Mouse (Mus musculus) heart, embryonic 12.5 days (tissue): ENCODE measurements around the gene Hist2h2aa2. TPM values are rescaled to one million over a fixed set of nuclear protein-coding genes. Genes with fewer than 3 reads are reported as not detected.

Source experiments
- ATAC-seq: fragments of 200-750 bp; cut with Nextera tagmentation; 2 replicates; pipeline ENCODE4 v1.8.0; 2017; ENCODE audit warnings: moderate TSS enrichment, moderate library complexity; ENCODE audit not compliant: insufficient number of reproducible peaks, low FRiP score
- H3K27ac ChIP-seq: fragments of 300-500 bp; sonication (generic); 2 replicates; pipeline ENCODE4 v1.5.1; 2016; ENCODE audit warnings: mild to moderate bottlenecking, moderate library complexity; ENCODE audit not compliant: poor library complexity, severe bottlenecking
- H3K27me3 ChIP-seq: fragments of 300-500 bp; sonication (generic); replicated peaks from 2 replicates; pipeline ENCODE4 v1.6.1; 2016; ENCODE audit warnings: mild to moderate bottlenecking, moderate library complexity
- H3K36me3 ChIP-seq: fragments of 300-500 bp; sonication (generic); 2 replicates; pipeline ENCODE4 v1.6.1; 2016; ENCODE audit warnings: mild to moderate bottlenecking, moderate library complexity
- H3K4me1 ChIP-seq: fragments of 300-500 bp; sonication (generic); replicated peaks from 2 replicates; pipeline ENCODE4 v1.6.1; 2016; ENCODE audit warnings: mild to moderate bottlenecking
- H3K4me2 ChIP-seq: fragments of 300-500 bp; sonication (generic); 2 replicates; pipeline ENCODE4 v1.6.1; 2016; ENCODE audit warnings: mild to moderate bottlenecking, moderate library complexity
- H3K4me3 ChIP-seq: fragments of 300-500 bp; sonication (generic); 2 replicates; pipeline ENCODE4 v1.5.1; 2016; ENCODE audit warnings: mild to moderate bottlenecking
- H3K9ac ChIP-seq: fragments of 300-500 bp; sonication (generic); 2 replicates; pipeline ENCODE4 v1.6.1; 2016; ENCODE audit warnings: mild to moderate bottlenecking, moderate library complexity
- H3K9me3 ChIP-seq: fragments of 300-500 bp; sonication (generic); replicated peaks from 2 replicates; pipeline ENCODE4 v1.6.1; 2016; ENCODE audit warnings: mild to moderate bottlenecking, moderate library complexity
- WGBS: fragments of 180-500 bp; shearing (Covaris S2); methylation state at CpG from one replicate; pipeline ENCODE4 v1.1.7; 2016; 5-methylcytosine and 5-hydroxymethylcytosine counted together
- microRNA-seq: library from miRNA; unstranded; fragments of <30 nt; microRNA quantifications from one replicate; pipeline ENCODE4, GENCODE M21; 2017
- polyA plus RNA-seq: library from polyadenylated mRNA; unstranded; fragments of >200 nt; fragmentation: Nextera tagmentation; extraction: Ambion mirVana; gene quantifications from 2 replicates; pipeline ENCODE4 v1.2.1, GENCODE M21; 2016

Hist2h2aa2 gene
- polyA plus RNA-seq, 1 experiment from 2014 or later, result 41.2 TPM

DNA sequence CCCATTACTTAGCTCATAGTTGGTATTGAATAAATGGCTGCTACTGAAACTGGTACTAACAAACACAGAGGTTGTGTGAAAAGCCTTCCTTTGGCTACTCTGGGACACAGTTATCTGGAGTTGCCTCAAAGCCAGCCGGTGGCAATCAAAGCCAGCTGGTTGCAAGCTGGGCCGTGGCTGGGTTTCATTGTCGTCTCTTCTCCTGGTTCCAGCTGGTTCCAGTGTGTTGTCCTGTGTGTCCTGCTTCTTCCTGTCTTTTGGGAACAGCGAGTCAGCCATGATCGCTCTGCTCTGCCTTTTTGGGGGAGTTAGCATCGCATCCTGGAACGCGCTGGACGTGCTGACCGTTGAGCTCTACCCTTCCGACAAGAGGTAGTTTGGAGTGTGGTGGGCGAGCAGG is 47.1 kb downstream of the Hist2h2aa2 start:
- Histone ChIP-seq H3K36me3 (peaks cover 75% of the 10 kb centered on the region), H3K9ac (no peak overlapping the region), H3K4me1 (peaks cover 12% of the 10 kb centered on the region; the same call in 1 of the 2 replicates), H3K27ac (no peak overlapping the region), H3K4me2 (no peak overlapping the region), H3K27me3 (no peaks in the 10 kb centered on the region), H3K9me3 (no peaks in the 10 kb centered on the region; the same call in 1 of the 2 replicates), H3K4me3 (no peak overlapping the region)
- ATAC-seq, result no peak
- WGBS, result 55% methylated on average over 12 of the region's 12 CpGs

Small RNAs within 50 kb of the gene (microRNA-seq; reads per million reads assigned to microRNA genes)
- not detected for gene Gm44492
- gene Gm47311, result not detected
- not detected for gene Gm47313

Other genes starting within 250 kb of the Hist2h2aa2 start
- 76.1 and 80.8 TPM in 2 replicates for gene Plekho1, start 244.3 kb downstream of the Hist2h2aa2 start, polyA plus RNA-seq
- gene Vps45, start 181.8 kb downstream of the Hist2h2aa2 start, polyA plus RNA-seq, result 30.0 and 32.8 TPM in 2 replicates
- gene Otud7b, start 135.7 kb downstream of the Hist2h2aa2 start, polyA plus RNA-seq, result 20.7 and 22.2 TPM in 2 replicates
- gene Mtmr11, start 78.3 kb downstream of the Hist2h2aa2 start, polyA plus RNA-seq, result 9.0 and 10.7 TPM in 2 replicates
- gene Sf3b4, start 67.9 kb downstream of the Hist2h2aa2 start, polyA plus RNA-seq, result 107 and 108 TPM in 2 replicates
- 20.3 and 21.7 TPM in 2 replicates for gene Sv2a, start 59.1 kb downstream of the Hist2h2aa2 start, polyA plus RNA-seq
- gene Bola1, start 20.6 kb downstream of the Hist2h2aa2 start, polyA plus RNA-seq, result 44.4 and 45.6 TPM in 2 replicates
- not detected in 2 replicates for gene Hist2h2ab, start 20.4 kb downstream of the Hist2h2aa2 start, polyA plus RNA-seq
- 4.4 and 5.9 TPM in 2 replicates for gene Hist2h2ac, start 19.4 kb downstream of the Hist2h2aa2 start, polyA plus RNA-seq
- 5.0 and 5.7 TPM in 2 replicates for gene Hist2h2be, start 19.2 kb downstream of the Hist2h2aa2 start, polyA plus RNA-seq
- 2.5 and 3.7 TPM in 2 replicates for gene Hist2h3c2, start 1.1 kb downstream of the Hist2h2aa2 start, polyA plus RNA-seq
- gene Hist2h2aa1, start 5.2 kb upstream of the Hist2h2aa2 start, polyA plus RNA-seq, result 6.2 and 12.7 TPM in 2 replicates
- 0.64 and 1.4 TPM in 2 replicates for gene Hist2h3c1, start 6.4 kb upstream of the Hist2h2aa2 start, polyA plus RNA-seq
- gene Hist2h4, start 23.0 kb upstream of the Hist2h2aa2 start, polyA plus RNA-seq, result 3.2 and 3.7 TPM in 2 replicates
- 23.4 and 26.5 TPM in 2 replicates for gene Hist2h3b, start 28.4 kb upstream of the Hist2h2aa2 start, polyA plus RNA-seq
- gene Hist2h2bb, start 29.5 kb upstream of the Hist2h2aa2 start, polyA plus RNA-seq, result 4.0 and 6.5 TPM in 2 replicates
- 0.71 and 0.82 TPM in 2 replicates for gene Fcgr1, start 53.7 kb upstream of the Hist2h2aa2 start, polyA plus RNA-seq
- gene BC107364, start 212.0 kb upstream of the Hist2h2aa2 start, polyA plus RNA-seq, result 0.72 and 0.87 TPM in 2 replicates